Mouse (Mus musculus) ovary, postnatal 36 days (tissue): ENCODE results near the gene Ndc80.
"Not testable (repeated sequence)": the region's sequence is repeated elsewhere in the genome, so short reads cannot be mapped to it uniquely, and the experiment has no call there.

ENCODE experiments used
- DNase-seq: peaks from one replicate; pipeline ENCODE4 v3.0.0; 2022; ENCODE audit warnings: low spot score, mixed read lengths

Ndc80 gene

DNA sequence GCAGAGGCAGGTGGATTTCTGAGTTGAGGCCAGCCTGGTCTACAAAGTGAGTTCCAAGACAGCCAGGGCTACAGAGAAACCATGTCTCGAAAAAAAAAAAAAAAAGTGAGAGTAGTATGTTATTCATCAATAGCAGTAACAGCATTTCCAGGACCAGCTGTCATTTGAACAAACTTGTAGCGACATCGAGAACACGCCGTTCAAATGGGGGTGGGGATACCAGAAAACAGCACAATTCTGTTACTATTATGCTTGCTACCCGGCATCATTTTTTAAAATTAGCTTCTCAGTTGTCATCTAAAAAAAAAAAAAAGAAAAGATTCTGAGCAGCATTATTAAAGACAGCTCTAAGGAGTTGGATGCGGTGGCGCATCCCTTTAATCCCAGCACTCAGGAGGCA is 49.2 kb downstream of the Ndc80 start:
- no peak for DNase-seq

DNA sequence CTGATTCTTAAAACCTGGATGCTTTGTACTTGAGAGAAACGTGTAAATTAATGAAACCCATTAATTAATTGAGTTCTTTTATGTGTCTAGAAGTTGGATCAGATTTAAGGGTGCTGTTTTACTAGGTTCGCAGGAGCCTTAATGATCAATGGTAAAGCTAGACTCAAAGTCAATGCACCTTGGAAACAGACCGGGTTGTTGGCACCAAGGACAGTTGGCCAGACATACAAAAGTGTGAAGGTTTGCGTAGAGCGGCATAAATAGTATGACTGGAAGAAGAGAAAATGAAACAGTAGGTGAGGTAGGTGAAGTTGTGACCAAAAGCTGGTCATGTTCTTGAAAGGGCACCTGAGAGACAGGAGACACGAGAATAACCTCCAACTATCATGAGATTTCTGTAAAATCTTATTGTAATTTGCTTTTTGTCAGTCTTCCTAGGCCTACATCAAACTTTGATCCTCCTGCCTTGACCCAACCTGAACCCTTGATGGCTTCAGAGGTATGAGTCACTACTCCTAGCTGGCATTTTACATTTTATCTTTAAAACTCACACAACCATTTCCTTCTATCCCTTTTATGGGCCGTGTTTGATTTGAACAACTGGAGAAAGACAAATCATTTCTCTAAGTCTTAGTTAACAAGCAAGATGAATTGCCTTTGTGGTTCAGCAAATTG is 50.2 kb downstream of the Ndc80 start:
- no peak for DNase-seq

DNA sequence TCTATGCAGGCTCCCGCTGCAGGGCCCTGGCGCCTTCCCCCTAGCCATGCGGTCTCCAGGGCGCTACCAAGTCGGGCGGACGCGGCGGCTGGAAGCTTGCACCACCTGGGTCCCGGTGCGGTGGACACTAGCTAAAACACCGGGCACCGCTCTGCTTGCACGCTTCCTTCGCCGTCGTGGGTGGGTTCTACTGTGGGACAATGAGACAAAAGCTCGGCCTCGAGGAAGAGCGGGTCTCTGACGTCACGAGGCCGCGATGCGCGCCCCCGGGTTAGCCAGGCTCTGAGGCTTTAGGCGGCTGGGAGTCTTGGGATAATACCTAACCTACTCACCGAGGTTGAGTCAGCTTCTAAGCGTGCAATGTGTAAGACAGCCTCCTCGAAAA is 51.0 kb downstream of the Ndc80 start:
- peak; percentile 67 for DNase-seq

DNA sequence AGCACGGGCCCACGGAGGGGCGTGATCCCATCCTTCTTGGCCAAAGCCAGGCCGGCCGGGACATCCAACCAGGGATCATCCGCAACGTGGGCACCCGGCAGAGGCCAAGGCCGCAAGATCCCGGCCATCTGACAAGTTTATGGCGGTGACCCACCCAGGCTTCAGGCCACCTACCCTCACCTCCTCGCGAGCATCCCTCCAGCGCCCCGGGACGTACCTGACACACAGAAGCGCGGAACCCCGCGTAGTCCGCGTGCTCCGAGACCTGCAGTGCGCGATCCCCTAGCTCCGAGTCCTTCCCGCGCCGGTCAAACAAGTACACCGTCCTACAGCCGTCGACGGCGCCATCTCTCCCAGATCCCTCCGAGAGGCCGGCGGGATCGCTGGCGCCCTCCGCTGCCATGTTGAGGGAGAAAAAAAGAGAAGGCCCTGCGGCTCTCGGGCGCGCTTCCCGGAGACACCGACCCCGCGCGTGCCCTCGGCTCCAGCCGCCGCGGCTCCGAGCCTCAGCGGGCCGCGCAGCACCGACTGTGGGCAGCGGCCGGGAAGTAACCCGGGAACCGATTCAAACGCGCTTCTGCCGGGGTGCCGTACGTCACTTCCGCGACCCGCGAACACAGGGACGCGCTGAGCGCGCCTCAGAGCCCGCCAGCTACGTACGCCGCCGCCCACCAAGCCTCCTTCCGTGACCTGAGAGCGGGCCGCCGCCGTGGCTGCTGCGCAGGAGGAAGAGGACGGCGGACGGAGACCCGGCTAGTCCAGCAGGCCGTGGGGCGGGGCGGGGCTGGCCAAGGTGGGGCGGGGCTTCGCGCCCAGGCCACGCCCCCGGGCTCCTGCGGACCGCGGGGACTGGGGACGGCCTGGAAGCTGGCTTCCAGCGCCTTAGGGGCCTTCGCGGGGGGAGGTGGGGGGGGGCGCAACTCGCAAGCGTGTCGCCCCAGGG is 51.6 kb downstream of the Ndc80 start, which contains the start of gene Smchd1:
Gene Smchd1, minus strand, starts transcription at position 582 of the 943 bp plus-strand sequence.
- DNase-seq = peak; percentile 95

DNA sequence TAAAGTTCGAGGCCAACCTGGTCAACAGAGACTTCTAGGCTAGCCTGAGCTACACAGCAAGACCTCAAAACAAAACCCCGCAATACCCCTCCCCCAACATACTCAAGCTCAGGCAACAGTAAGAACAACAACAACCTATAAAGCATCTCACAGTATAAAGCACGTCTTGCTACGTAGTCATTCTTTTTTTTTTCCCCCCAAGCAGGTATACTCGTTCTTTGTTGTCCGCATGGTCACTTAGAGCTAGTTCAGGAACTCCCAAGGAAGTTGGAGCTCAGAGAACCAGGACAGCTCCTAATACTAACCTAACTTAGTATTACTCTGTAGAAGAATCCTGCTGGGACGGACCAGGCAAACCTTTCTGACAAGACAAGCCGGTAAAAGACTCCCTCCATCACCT is 52.5 kb downstream of the Ndc80 start:
- DNase-seq = no peak

DNA sequence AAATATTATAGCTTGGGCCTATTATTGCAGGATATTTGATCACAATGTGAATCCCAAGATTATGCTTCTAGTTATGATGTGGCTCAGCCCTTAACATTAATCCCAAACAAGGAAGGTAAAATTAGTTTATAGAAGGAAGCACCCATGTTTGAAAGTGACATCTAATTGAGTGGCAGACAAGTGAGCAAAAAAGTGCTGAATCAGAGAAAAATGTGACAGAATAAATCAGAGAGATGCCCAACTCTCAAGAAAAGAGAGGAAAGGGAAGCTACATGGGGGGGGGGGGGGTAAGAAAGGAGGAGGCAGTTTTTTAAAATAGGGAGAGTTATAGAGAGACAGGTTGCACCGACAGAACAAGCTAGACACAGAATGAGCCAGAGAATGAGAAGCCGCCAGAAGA is 55.4 kb downstream of the Ndc80 start:
- DNase-seq = no peak

DNA sequence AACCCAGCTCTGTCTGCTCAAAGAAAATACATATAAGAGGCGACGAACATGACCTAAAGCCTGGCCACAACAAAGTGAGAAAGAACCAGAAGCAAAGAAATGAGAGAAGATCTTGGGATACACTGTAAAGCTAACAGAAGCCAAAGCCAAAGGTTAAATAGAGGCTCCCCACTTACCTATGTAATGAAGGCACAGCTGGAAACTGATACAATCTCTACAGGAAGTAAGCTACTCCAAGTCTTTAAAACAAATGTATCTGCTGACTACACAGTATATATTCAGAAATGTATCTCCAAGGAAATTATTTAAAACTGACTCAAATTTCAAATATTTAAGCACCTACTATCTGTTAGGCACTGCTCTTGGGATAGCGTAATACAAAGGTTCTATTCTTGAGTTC is 66.3 kb downstream of the Ndc80 start:
- DNase-seq = no peak

DNA sequence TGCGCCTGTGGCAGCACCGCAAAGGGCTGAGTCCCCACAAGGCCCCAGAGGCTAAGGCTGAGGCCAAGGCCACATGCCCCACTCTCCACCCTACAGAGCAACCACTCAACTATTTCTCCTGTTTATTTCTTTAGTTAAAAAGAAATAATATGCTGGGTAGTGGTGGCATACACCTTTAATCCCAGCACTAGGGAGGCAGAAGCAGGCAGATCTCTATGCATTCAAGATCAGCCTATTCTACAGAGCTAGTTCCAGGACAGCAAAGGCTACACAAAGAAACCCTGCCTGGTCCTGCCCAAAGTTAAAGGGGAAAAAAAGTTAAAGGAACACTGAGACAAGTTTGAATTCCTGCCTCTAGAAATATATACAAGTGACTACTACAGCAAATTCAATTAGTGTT is 66.8 kb downstream of the Ndc80 start, which contains the start of gene Gm4707:
Gene Gm4707, minus strand, starts transcription at position 101 of the 400 bp plus-strand sequence.
- DNase-seq = no peak

DNA sequence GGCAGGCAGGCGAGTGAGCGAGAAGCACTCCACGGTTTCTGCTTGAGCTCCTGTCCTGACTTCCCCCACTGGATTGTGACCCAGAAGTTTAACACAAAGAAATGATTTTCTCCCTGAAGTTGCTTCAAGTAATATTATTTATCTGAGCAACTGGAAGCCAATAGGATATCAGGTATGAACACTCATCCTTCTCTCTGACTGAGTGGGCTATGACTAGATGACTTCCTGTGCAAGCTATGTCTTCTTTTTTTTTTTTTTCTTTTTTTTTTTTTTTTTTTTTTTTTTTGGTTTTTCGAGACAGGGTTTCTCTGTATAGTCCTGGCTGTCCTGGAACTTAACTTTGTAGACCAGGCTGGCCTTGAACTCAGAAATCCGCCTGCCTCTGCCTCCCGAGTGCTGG is 69.3 kb downstream of the Ndc80 start:
- not testable (repeated sequence) for DNase-seq
